In genomic region chr11:98702323-98702722, GRCm38 (mm10) we compare ENCODE assay signal across 26 mouse cellular contexts. TPM values are rescaled to one million over a fixed set of nuclear protein-coding genes. Genes with fewer than 3 reads are reported as not detected.
DNase-seq lines count a peak whose midpoint lies in the region; ATAC-seq and TF ChIP-seq lines count a peak whose summit lies in the region.
"Had no signal": no experiment of that assay in that cellular context is flagged by ENCODE, and none has a peak within 500 bp of the region (broad histone marks: within the 10 kb centered on the region; RNA-seq: fewer than 3 reads in every experiment).

No protein-coding gene starts in this region.

- intact Hi-C loops in heart, postnatal 14 days (cut with DNase I): no loop called here

- H3K4me1 ChIP-seq in liver, embryonic 13.5 days (replicated peaks): 0 out of 2 replicates have a peak, but pooled peaks cover 9% of the 10 kb centered on the region
- peaks cover under 1% of the 10 kb centered on the region for H3K4me1 ChIP-seq in liver, postnatal 0 days (ENCODE audit: insufficient read depth)

- DNase-seq in cerebellum, postnatal 10 days: peak; percentile 47 to 55
- DNase-seq in cerebellum, postnatal 36 days: no peak
- DNase-seq in heart, adult 11 months: peak; percentile 84
- DNase-seq in heart, postnatal 14 days: no peak
- DNase-seq in liver, embryonic 13.5 days: no peak
- no peak for DNase-seq in liver, postnatal 0 days
- no peak for DNase-seq in spleen, postnatal 36 days (ENCODE audit: low spot score in 2 of 2)
- DNase-seq: adrenal gland, adult 8-10 months; adrenal gland, postnatal 14 days; adrenal gland, postnatal 36 days; B cell, adult 2 months; cerebellum, adult 11-12 months; cerebellum, adult 2 months; cerebellum, adult 9-10 months; cerebellum, postnatal 14 days; forebrain, postnatal 0 days had no signal

- no peak for TF ChIP-seq EP300 in liver, postnatal 0 days (IDR thresholded peaks at IDR 0.05; ENCODE audit: low read depth)

- H3K4me2 ChIP-seq in liver, embryonic 13.5 days: no peak overlapping the region
- no peak overlapping the region for H3K4me2 ChIP-seq in liver, postnatal 0 days (ENCODE audit: low read depth, low read length)
- H3K4me2 ChIP-seq: embryonic facial prominence, embryonic 12.5 days; forebrain, embryonic 13.5 days; forebrain, embryonic 15.5 days had no signal

- no peak for TF ChIP-seq CTCF in liver, postnatal 0 days (IDR thresholded peaks at IDR 0.05; ENCODE audit: low read depth)

- H3K27me3 ChIP-seq in liver, embryonic 13.5 days: no peaks in the 10 kb centered on the region
- no peaks in the 10 kb centered on the region for H3K27me3 ChIP-seq in liver, postnatal 0 days (ENCODE audit: insufficient read depth, low read length)
- H3K27me3 ChIP-seq: CH12.LX; embryonic facial prominence, embryonic 12.5 days; forebrain, embryonic 13.5 days; forebrain, embryonic 15.5 days; Patski had no signal

- H3K27ac ChIP-seq in liver, embryonic 13.5 days: no peak overlapping the region
- H3K27ac ChIP-seq in liver, postnatal 0 days (ENCODE audit: low read depth): no peak overlapping the region
- H3K27ac ChIP-seq: embryonic facial prominence, embryonic 12.5 days; forebrain, embryonic 13.5 days; forebrain, embryonic 15.5 days had no signal

- no peak overlapping the region for H3K9ac ChIP-seq in liver, embryonic 13.5 days
- no peak overlapping the region for H3K9ac ChIP-seq in liver, postnatal 0 days (replicated peaks)
- H3K9ac ChIP-seq: embryonic facial prominence, embryonic 12.5 days; forebrain, embryonic 13.5 days; forebrain, embryonic 15.5 days; forebrain, postnatal 0 days had no signal

- H3K36me3 ChIP-seq in liver, embryonic 13.5 days: peaks cover 32% of the 10 kb centered on the region
- peaks cover 25% of the 10 kb centered on the region for H3K36me3 ChIP-seq in liver, postnatal 0 days (replicated peaks; ENCODE audit: insufficient read depth, low read length)

- no peak overlapping the region for H3K4me3 ChIP-seq in liver, embryonic 13.5 days (replicated peaks)
- no peak overlapping the region for H3K4me3 ChIP-seq in liver, postnatal 0 days (ENCODE audit: low read depth, low read length)
- H3K4me3 ChIP-seq: embryonic facial prominence, embryonic 12.5 days; forebrain, embryonic 13.5 days; forebrain, embryonic 15.5 days had no signal

- no peaks in the 10 kb centered on the region for H3K9me3 ChIP-seq in liver, embryonic 13.5 days (replicated peaks)
- H3K9me3 ChIP-seq in liver, postnatal 0 days (ENCODE audit: low read length): no peaks in the 10 kb centered on the region
- H3K9me3 ChIP-seq: embryonic facial prominence, embryonic 12.5 days; forebrain, embryonic 13.5 days; forebrain, embryonic 15.5 days; G1E had no signal

- 0 out of 2 replicates have a peak, but pooled peaks have one; percentile 22 for ATAC-seq in liver, embryonic 13.5 days (ENCODE audit: low read depth)
- no peak for ATAC-seq in liver, postnatal 0 days
- ATAC-seq: activated CD4-positive, CD25-positive, alpha-beta regulatory T cell, adult 4 months; CD4-positive, CD25-positive, alpha-beta regulatory T cell, adult 4 months; forebrain, embryonic 13.5 days; forebrain, embryonic 15.5 days; forebrain, postnatal 0 days; Patski had no signal

- 69% methylated on average over 5 of the region's 5 CpGs for WGBS in liver, embryonic 13.5 days (ENCODE audit: insufficient replicate concordance)
- WGBS in liver, postnatal 0 days (ENCODE audit: insufficient replicate concordance): 68% methylated on average over 5 of the region's 5 CpGs

RNA-seq across cellular contexts. Expression of gene Csf3, which starts 1.3 kb away (rescaled TPM):
- total RNA-seq in heart, postnatal 14 days (2021): not detected
- polyA plus RNA-seq in liver, embryonic 13.5 days (2015; fragmentation: Nextera tagmentation; extraction: Ambion mirVana): not detected in 2 replicates
- not detected in 2 replicates for polyA plus RNA-seq in liver, postnatal 0 days (2015; fragmentation: Nextera tagmentation; extraction: Ambion mirVana)
- total RNA-seq: adrenal gland, adult 18-20 months; adrenal gland, adult 8-10 months; adrenal gland, postnatal 14 days; adrenal gland, postnatal 36 days; CH12.LX; forebrain, postnatal 0 days had no signal
- polyA plus RNA-seq: activated CD4-positive, CD25-positive, alpha-beta regulatory T cell, adult 4 months; CD4-positive, CD25-positive, alpha-beta regulatory T cell, adult 4 months; cerebellum, adult 2 months; embryonic facial prominence, embryonic 12.5 days; forebrain, embryonic 11.5 days; forebrain, embryonic 15.5 days; forebrain, postnatal 0 days; G1E had no signal

RNA-seq across cellular contexts. Expression of gene Psmd3, which starts 20.0 kb away (rescaled TPM):
- 100 to 1,000 TPM; 110 TPM for total RNA-seq in heart, postnatal 14 days (2021)
- 143 and 151 TPM in 2 replicates for polyA plus RNA-seq in liver, embryonic 13.5 days (2015; fragmentation: Nextera tagmentation; extraction: Ambion mirVana)
- 67.5 and 71.0 TPM in 2 replicates for polyA plus RNA-seq in liver, postnatal 0 days (2015; fragmentation: Nextera tagmentation; extraction: Ambion mirVana)

RNA-seq across cellular contexts. Expression of gene Med24, which starts 26.9 kb away (rescaled TPM):
- total RNA-seq in heart, postnatal 14 days (2021): 10 to 100 TPM; 49.5 to 49.8 TPM
- 27.6 and 36.0 TPM in 2 replicates for polyA plus RNA-seq in liver, embryonic 13.5 days (2015; fragmentation: Nextera tagmentation; extraction: Ambion mirVana)
- 10.5 and 10.9 TPM in 2 replicates for polyA plus RNA-seq in liver, postnatal 0 days (2015; fragmentation: Nextera tagmentation; extraction: Ambion mirVana)

RNA-seq across cellular contexts. Expression of gene Thra, which starts 38.1 kb away (rescaled TPM):
- total RNA-seq in heart, postnatal 14 days (2021): 100 to 1,000 TPM; 123 to 130 TPM
- polyA plus RNA-seq in liver, embryonic 13.5 days (2015; fragmentation: Nextera tagmentation; extraction: Ambion mirVana): 8.8 and 9.8 TPM in 2 replicates
- polyA plus RNA-seq in liver, postnatal 0 days (2015; fragmentation: Nextera tagmentation; extraction: Ambion mirVana): 5.1 and 6.1 TPM in 2 replicates

RNA-seq across cellular contexts. Expression of gene Gsdma, which starts 38.2 kb away (rescaled TPM):
- not detected for total RNA-seq in heart, postnatal 14 days (2021)
- not detected in 2 replicates for polyA plus RNA-seq in liver, embryonic 13.5 days (2015; fragmentation: Nextera tagmentation; extraction: Ambion mirVana)
- polyA plus RNA-seq in liver, postnatal 0 days (2015; fragmentation: Nextera tagmentation; extraction: Ambion mirVana): not detected in 2 replicates
- total RNA-seq: adrenal gland, adult 18-20 months; adrenal gland, adult 8-10 months; adrenal gland, postnatal 36 days; CH12.LX; forebrain, postnatal 0 days; G1E had no signal
- polyA plus RNA-seq: forebrain, embryonic 11.5 days; forebrain, embryonic 13.5 days; forebrain, embryonic 15.5 days had no signal

Comparison
In these comparisons a context has a peak if more than half of its experiments do, and no peak if none do; other contexts are left out.
1. DNase-seq: peak in cerebellum, postnatal 10 days (2 of 2) and heart, adult 11 months (single experiment); none in cerebellum, postnatal 36 days (0 of 2), heart, postnatal 14 days (0 of 2), liver, embryonic 13.5 days (single experiment), liver, postnatal 0 days (single experiment) and spleen, postnatal 36 days (0 of 2).